In the genomic region with DNA sequence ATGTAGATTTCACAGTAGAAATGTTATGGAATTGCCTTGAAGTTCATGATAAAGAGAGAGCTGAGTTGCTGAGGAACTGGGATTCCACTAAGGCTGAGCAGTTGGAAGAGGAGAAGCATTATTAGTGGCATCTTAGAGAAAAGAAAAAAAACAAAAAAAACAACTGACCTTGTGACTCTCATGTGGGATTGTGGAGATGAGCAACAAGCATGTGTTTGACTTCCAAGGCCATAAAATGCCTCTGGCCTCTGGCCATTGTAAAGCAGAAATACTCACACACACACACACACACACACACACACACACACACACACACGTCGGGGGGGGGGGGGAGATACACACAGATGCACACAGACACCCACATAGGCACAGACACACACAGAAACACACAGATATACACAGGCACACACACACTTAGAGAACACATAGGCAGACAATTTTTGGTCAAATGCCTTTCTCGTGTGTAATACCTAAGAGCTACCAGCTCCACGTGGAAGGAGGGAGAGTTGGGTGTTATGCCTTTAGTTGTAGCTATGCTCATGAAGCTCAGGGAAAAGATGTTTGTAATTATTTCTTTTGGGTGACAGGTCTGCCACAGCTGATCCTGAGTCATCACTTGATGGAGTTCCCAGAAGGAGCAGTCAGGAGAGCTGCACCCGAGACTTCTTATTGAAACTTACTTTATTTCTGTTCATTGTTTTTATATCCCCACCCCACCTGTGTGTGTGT, we compare ENCODE assay signal across 21 mouse cellular contexts. TPM values are rescaled to one million over a fixed set of nuclear protein-coding genes. Genes with fewer than 3 reads are reported as not detected.
DNase-seq lines count a peak whose midpoint lies in the region; ATAC-seq and TF ChIP-seq lines count a peak whose summit lies in the region.
"Had no signal": no experiment of that assay in that cellular context is flagged by ENCODE, and none has a peak within 500 bp of the region (broad histone marks: within the 10 kb centered on the region; RNA-seq: fewer than 3 reads in every experiment).

No protein-coding gene starts in this region.

- no peak overlapping the region for H3K4me3 ChIP-seq in myocyte
- H3K4me3 ChIP-seq: embryonic facial prominence, embryonic 15.5 days; forebrain, embryonic 13.5 days; limb, embryonic 12.5 days; liver, embryonic 12.5 days; midbrain, embryonic 10.5 days had no signal

- no peak for ATAC-seq in erythroid progenitor cell, adult 5-6 weeks (replicated peaks; ENCODE audit: low FRiP score, poor library complexity, severe bottlenecking)
- ATAC-seq: forebrain, embryonic 13.5 days had no signal

- no peaks in the 10 kb centered on the region for H3K36me3 ChIP-seq in myocyte (ENCODE audit: control insufficient read depth, insufficient read depth)
- H3K36me3 ChIP-seq: embryonic facial prominence, embryonic 15.5 days; limb, embryonic 12.5 days; liver, embryonic 12.5 days; midbrain, embryonic 10.5 days had no signal

- no peak overlapping the region for H3ac ChIP-seq in myocyte (ENCODE audit: control insufficient read depth, insufficient read length)

- DNase-seq in adrenal gland, adult 2 months, result peak; percentile 50
- DNase-seq in adrenal gland, postnatal 25 days, result no peak
- peak; percentile 59 for DNase-seq in Muller cell, postnatal 12 days (ENCODE audit: inconsistent ontology term)
- DNase-seq in adrenal gland, postnatal 36 days, result peak; percentile 14 to 29
- DNase-seq in cerebellum, adult 9-11 months, result no peak
- no peak for DNase-seq in frontal cortex, adult 2 months (ENCODE audit: extremely low spot score in 1 of 2, low spot score in 1 of 2)
- DNase-seq: cerebellum, adult 11 months; cerebellum, postnatal 14 days; kidney, adult 9 months; right cerebral cortex, postnatal 4 days; thymus, postnatal 4 days had no signal

- no peak for TF ChIP-seq POLR2A in myocyte (IDR thresholded peaks at IDR 0.05; ENCODE audit: insufficient read length, low read depth)

- no peaks in the 10 kb centered on the region for H3K27me3 ChIP-seq in myocyte (ENCODE audit: control insufficient read depth, insufficient read depth, insufficient read length)
- H3K27me3 ChIP-seq: CH12.LX; embryonic facial prominence, embryonic 15.5 days; forebrain, embryonic 13.5 days; limb, embryonic 12.5 days; liver, embryonic 12.5 days had no signal

- H3K4me2 ChIP-seq in myocyte (ENCODE audit: low read depth), result peak overlapping the region; percentile 56
- H3K4me2 ChIP-seq: embryonic facial prominence, embryonic 15.5 days; forebrain, embryonic 13.5 days; heart, embryonic 11.5 days; limb, embryonic 12.5 days; liver, embryonic 12.5 days; lung, embryonic 14.5 days had no signal

- H3K79me2 ChIP-seq in myocyte (ENCODE audit: control insufficient read depth, insufficient read depth), result no peaks in the 10 kb centered on the region

TF ChIP-seq in myocyte, 11 proteins besides CTCF, POLR2A, EP300 and RAD21:
- TF ChIP-seq SRF (IDR thresholded peaks at IDR 0.05; ENCODE audit: control insufficient read depth, insufficient read length, low read depth), result no peak
- TF ChIP-seq E2F4 (IDR thresholded peaks at IDR 0.05; ENCODE audit: insufficient read depth), result no peak
- TF ChIP-seq REST (IDR thresholded peaks at IDR 0.05; ENCODE audit: insufficient read depth, insufficient read length), result no peak
- no peak for TF ChIP-seq MYOD1 (IDR thresholded peaks at IDR 0.05; ENCODE audit: control insufficient read depth in 1 of 3, insufficient read length in 2 of 3, low read depth in 2 of 3)
- no peak for TF ChIP-seq TCF12 (IDR thresholded peaks at IDR 0.05; ENCODE audit: insufficient read depth, poor library complexity, severe bottlenecking)
- TF ChIP-seq MAX (IDR thresholded peaks at IDR 0.05; ENCODE audit: low read depth), result no peak
- no peak for TF ChIP-seq CEBPB (IDR thresholded peaks at IDR 0.05; ENCODE audit: insufficient read depth, poor library complexity, severe bottlenecking)
- no peak for TF ChIP-seq TCF3 (IDR thresholded peaks at IDR 0.05; ENCODE audit: insufficient read length, low read depth)
- TF ChIP-seq USF1 (IDR thresholded peaks at IDR 0.05; ENCODE audit: low read depth), result no peak
- TF ChIP-seq POLR2AphosphoS2 (IDR thresholded peaks at IDR 0.05; ENCODE audit: insufficient read length, low read depth), result no peak
- no peak for TF ChIP-seq MYOG (IDR thresholded peaks at IDR 0.05; ENCODE audit: control insufficient read depth in 1 of 3, insufficient read depth in 1 of 3, insufficient read length in 2 of 3, low read depth in 2 of 3)

RNA-seq across cellular contexts. Expression of a gene that starts 52.4 kb away (rescaled TPM):
- total RNA-seq in adrenal gland, adult 2 months (2021), result 10 to 100 TPM; 36.1 to 36.2 TPM
- 10.1 and 11.2 TPM in 2 replicates for polyA plus RNA-seq in adrenal gland, adult 2 months (2012; rRNA removed)
- total RNA-seq in adrenal gland, postnatal 25 days (2021), result 41.3 and 56.2 TPM in 2 replicates
- total RNA-seq in adrenal gland, postnatal 36 days (2021), result 10 to 100 TPM; 39.5 to 48.8 TPM
- 14.5 TPM for polyA plus RNA-seq in myocyte (2012; fragmentation: generic; extraction: Trizol)
- total RNA-seq in erythroid progenitor cell, adult 5-6 weeks (2015; ENCODE audit: low replicate concordance), result 9.4 and 11.3 TPM in 2 replicates
- total RNA-seq in erythroid progenitor cell, adult 5-6 weeks (2017; ENCODE audit: low replicate concordance), result 0.30 and 1.0 TPM in 2 replicates
- polyA plus RNA-seq in frontal cortex, adult 2 months (2012; rRNA removed), result 18.8 and 23.2 TPM in 2 replicates

Comparison
In these comparisons a context has a peak if more than half of its experiments do, and no peak if none do; other contexts are left out.
1. DNase-seq: peak in adrenal gland, adult 2 months (single experiment), Muller cell, postnatal 12 days (single experiment) and adrenal gland, postnatal 36 days (2 of 2); none in adrenal gland, postnatal 25 days (single experiment), cerebellum, adult 9-11 months (single experiment) and frontal cortex, adult 2 months (0 of 2).